ENCODE assay signal across 11 mouse cellular contexts in genomic region chr12:16474361-16475080, GRCm38 (mm10).
DNase-seq lines count a peak whose midpoint lies in the region; ATAC-seq and TF ChIP-seq lines count a peak whose summit lies in the region.
"Had no signal": no experiment of that assay in that cellular context is flagged by ENCODE, and none has a peak within 500 bp of the region (broad histone marks: within the 10 kb centered on the region; RNA-seq: fewer than 3 reads in every experiment).

No protein-coding gene starts in this region.

- H3K9me3 ChIP-seq in kidney, embryonic 15.5 days (replicated peaks): no peaks in the 10 kb centered on the region
- no peaks in the 10 kb centered on the region for H3K9me3 ChIP-seq in neural tube, embryonic 15.5 days (replicated peaks)
- H3K9me3 ChIP-seq: neural tube, embryonic 12.5 days had no signal

- no peak for ATAC-seq in kidney, embryonic 15.5 days (replicated peaks; ENCODE audit: low FRiP score)
- ATAC-seq in cerebellum, adult (ENCODE audit: insufficient number of reproducible peaks, low FRiP score, low TSS enrichment): peak; percentile 98
- no peak for ATAC-seq in neural tube, embryonic 15.5 days (ENCODE audit: low FRiP score)

- no peak overlapping the region for H3K27ac ChIP-seq in kidney, adult 2 months (ENCODE audit: insufficient read depth, low read depth, low read length)
- H3K27ac ChIP-seq in kidney, embryonic 15.5 days: no peak overlapping the region
- no peak overlapping the region for H3K27ac ChIP-seq in neural tube, embryonic 15.5 days (replicated peaks)
- H3K27ac ChIP-seq: macrophage; neural tube, embryonic 12.5 days had no signal

- H3K9ac ChIP-seq in kidney, embryonic 15.5 days: no peak overlapping the region
- no peak overlapping the region for H3K9ac ChIP-seq in neural tube, embryonic 15.5 days (replicated peaks)
- H3K9ac ChIP-seq: neural tube, embryonic 12.5 days had no signal

- no peaks in the 10 kb centered on the region for H3K27me3 ChIP-seq in kidney, adult 2 months (replicated peaks; ENCODE audit: control insufficient read depth, insufficient read depth, low read length)
- no peaks in the 10 kb centered on the region for H3K27me3 ChIP-seq in kidney, embryonic 15.5 days
- H3K27me3 ChIP-seq in neural tube, embryonic 15.5 days (replicated peaks): no peaks in the 10 kb centered on the region
- H3K27me3 ChIP-seq: neural tube, embryonic 12.5 days had no signal

- no peak overlapping the region for H3K4me2 ChIP-seq in kidney, embryonic 15.5 days
- H3K4me2 ChIP-seq in neural tube, embryonic 15.5 days: no peak overlapping the region
- H3K4me2 ChIP-seq: neural tube, embryonic 12.5 days had no signal

- intact Hi-C loops in left cerebral cortex, postnatal 25 days (cut with DNase I): no loop called here

- no peak overlapping the region for H3K4me3 ChIP-seq in kidney, adult 2 months (ENCODE audit: insufficient read depth, low read depth, low read length)
- H3K4me3 ChIP-seq in kidney, embryonic 15.5 days (replicated peaks): no peak overlapping the region
- no peak overlapping the region for H3K4me3 ChIP-seq in neural tube, embryonic 15.5 days (replicated peaks)
- H3K4me3 ChIP-seq: neural tube, embryonic 12.5 days had no signal

- no peak for TF ChIP-seq POLR2A in kidney, adult 2 months (IDR thresholded peaks at IDR 0.05; ENCODE audit: low read depth, low read length)

- H3K4me1 ChIP-seq in kidney, adult 2 months (ENCODE audit: control insufficient read depth, insufficient read depth, low read length): no peaks in the 10 kb centered on the region
- no peaks in the 10 kb centered on the region for H3K4me1 ChIP-seq in kidney, embryonic 15.5 days
- no peaks in the 10 kb centered on the region for H3K4me1 ChIP-seq in neural tube, embryonic 15.5 days
- H3K4me1 ChIP-seq: neural tube, embryonic 12.5 days had no signal

- 68% methylated on average over 4 of the region's 4 CpGs for WGBS in kidney, adult 2 months
- 84% methylated on average over 4 of the region's 4 CpGs for WGBS in kidney, embryonic 15.5 days
- WGBS in neural tube, embryonic 15.5 days: 81% methylated on average over 4 of the region's 4 CpGs

- peak; percentile 57 for DNase-seq in kidney, adult 2 months
- DNase-seq in cerebellum, postnatal 14 days: peak; percentile 92 to 95
- DNase-seq in left cerebral cortex, postnatal 25 days (ENCODE audit: low spot score in 2 of 2): peak; percentile 24 to 25
- no peak for DNase-seq in natural killer cell, adult 2 months (ENCODE audit: low spot score in 2 of 2)
- no peak for DNase-seq in thymus, postnatal 25 days
- DNase-seq: gastrocnemius, postnatal 14 days had no signal

- no peak for TF ChIP-seq CTCF in kidney, adult 2 months (conservative IDR thresholded peaks at IDR 0.05; ENCODE audit: insufficient read depth, insufficient read length, low read depth, low read length)

- no peaks in the 10 kb centered on the region for H3K36me3 ChIP-seq in kidney, adult 2 months (ENCODE audit: control insufficient read depth, insufficient read depth, low read length)
- H3K36me3 ChIP-seq in kidney, embryonic 15.5 days: no peaks in the 10 kb centered on the region
- H3K36me3 ChIP-seq in neural tube, embryonic 15.5 days: no peaks in the 10 kb centered on the region
- H3K36me3 ChIP-seq: neural tube, embryonic 12.5 days had no signal

Comparison
In these comparisons a context has a peak if more than half of its experiments do, and no peak if none do; other contexts are left out.
1. DNase-seq: peak in kidney, adult 2 months (single experiment), cerebellum, postnatal 14 days (2 of 2) and left cerebral cortex, postnatal 25 days (2 of 2); none in natural killer cell, adult 2 months (0 of 2) and thymus, postnatal 25 days (single experiment).